Mouse (Mus musculus) lung, postnatal 0 days (tissue): ENCODE measurements around the gene Arfgap3. TPM values are rescaled to one million over a fixed set of nuclear protein-coding genes. Genes with fewer than 3 reads are reported as not detected.
"Not testable (repeated sequence)": the region's sequence is repeated elsewhere in the genome, so short reads cannot be mapped to it uniquely, and the experiment has no call there.

Source experiments
- ATAC-seq: fragments of 200-750 bp; cut with Nextera tagmentation; 2 replicates; pipeline ENCODE4 v1.8.0; 2017; ENCODE audit warnings: moderate library complexity
- DNase-seq: peaks from one replicate; pipeline ENCODE4 v3.0.0-alpha.2; 2016; ENCODE audit warnings: low spot score
- H3K27ac ChIP-seq: fragments of 300-500 bp; sonication (generic); 2 replicates; pipeline ENCODE4 v1.5.1; 2014; ENCODE audit warnings: antibody characterized with exemption, mild to moderate bottlenecking, low read length, mixed read lengths
- H3K27me3 ChIP-seq: fragments of 300-500 bp; sonication (generic); replicated peaks from 2 replicates; pipeline ENCODE4 v1.6.1; 2014; ENCODE audit warnings: low read length, mixed read lengths; ENCODE audit not compliant: insufficient read depth
- H3K36me3 ChIP-seq: fragments of 300-500 bp; sonication (generic); 2 replicates; pipeline ENCODE4 v1.6.1; 2014; ENCODE audit warnings: low read length, mixed read lengths; ENCODE audit not compliant: insufficient read depth
- H3K4me1 ChIP-seq: fragments of 300-500 bp; sonication (generic); 2 replicates; pipeline ENCODE4 v1.6.1; 2014; ENCODE audit warnings: antibody characterized with exemption, low read depth, low read length, mixed read lengths; ENCODE audit not compliant: insufficient read depth
- H3K4me2 ChIP-seq: fragments of 300-500 bp; sonication (generic); replicated peaks from 2 replicates; pipeline ENCODE4 v1.6.1; 2014; ENCODE audit warnings: low read depth, mild to moderate bottlenecking, low read length, moderate library complexity, mixed read lengths
- H3K4me3 ChIP-seq: fragments of 300-500 bp; sonication (generic); 2 replicates; pipeline ENCODE4 v1.5.1; 2014; ENCODE audit warnings: low read depth, low read length
- H3K9ac ChIP-seq: fragments of 300-500 bp; sonication (generic); replicated peaks from 2 replicates; pipeline ENCODE4 v1.6.1; 2014; ENCODE audit warnings: low read depth, mild to moderate bottlenecking
- H3K9me3 ChIP-seq: fragments of 300-500 bp; sonication (generic); 2 replicates; pipeline ENCODE4 v1.6.1; 2016; ENCODE audit warnings: low read length, mixed read lengths
- CTCF ChIP-seq: IDR thresholded peaks from 2 replicates; pipeline ENCODE4 v1.5.1; 2016; ENCODE audit warnings: antibody characterized with exemption, mild to moderate bottlenecking
- EP300 ChIP-seq: IDR thresholded peaks from 2 replicates; pipeline ENCODE4 v1.6.1; 2016; ENCODE audit warnings: antibody characterized with exemption, mild to moderate bottlenecking, control low read depth
- WGBS: fragments of 180-500 bp; shearing (Covaris S2); extraction: QIAGEN DNeasy Blood & Tissue Kit; methylation state at CpG from one replicate; pipeline ENCODE4 v1.1.7; 2014; 5-methylcytosine and 5-hydroxymethylcytosine counted together
- polyA plus RNA-seq: library from polyadenylated mRNA; unstranded; fragments of >200 nt; fragmentation: Nextera tagmentation; extraction: Ambion mirVana; gene quantifications from 2 replicates; pipeline ENCODE4 v1.2.1, GENCODE M21; 2015

The Arfgap3 gene
- polyA plus RNA-seq, 1 experiment from 2014 or later: 44.2 TPM

- TF ChIP-seq EP300 (no peak), CTCF (no peak)
- H3K9ac ChIP-seq: no peak overlapping the region
- ATAC-seq (no peak), DNase-seq (no peak)
- H3K4me2 ChIP-seq: no peak overlapping the region
- H3K27me3 ChIP-seq: no peaks in the 10 kb centered on the region
- H3K27ac ChIP-seq: no peak overlapping the region
- WGBS: 93% methylated on average over 5 of the region's 5 CpGs
- peaks cover 35% of the 10 kb centered on the region for H3K36me3 ChIP-seq
- H3K9me3 ChIP-seq: no peaks in the 10 kb centered on the region
- peaks cover 6% of the 10 kb centered on the region; the same call in 1 of the 2 replicates for H3K4me1 ChIP-seq
- no peak overlapping the region for H3K4me3 ChIP-seq
Observed at GRCm38 (mm10) chr15:83309878-83310277, 40.2 kb downstream of the Arfgap3 start.

DNA sequence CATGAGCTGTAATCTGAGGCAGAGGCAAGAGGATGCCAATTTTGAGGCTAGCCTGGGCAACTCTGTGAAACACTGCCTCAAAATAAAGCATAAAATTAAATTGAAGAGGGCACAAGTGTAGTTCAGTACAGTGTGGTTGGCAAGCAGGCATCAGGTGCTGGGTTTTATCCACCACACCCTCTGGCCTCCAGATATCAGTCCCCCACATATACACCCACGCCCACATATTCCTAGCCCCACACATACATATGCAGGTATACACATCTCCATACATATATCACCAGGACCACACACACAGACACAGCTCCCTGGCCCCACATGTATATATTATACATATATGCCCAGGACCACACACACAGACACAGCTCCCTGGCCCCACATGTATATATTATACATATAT is 41.3 kb downstream of the Arfgap3 start:
- not testable (repeated sequence) for DNase-seq, H3K9me3 ChIP-seq, H3K27me3 ChIP-seq, ATAC-seq, H3K4me3 ChIP-seq, H3K9ac ChIP-seq, H3K4me2 ChIP-seq, H3K27ac ChIP-seq
- Histone ChIP-seq H3K4me1 (peaks cover 11% of the 10 kb centered on the region; the same call in 1 of the 2 replicates), H3K36me3 (peaks cover 28% of the 10 kb centered on the region)
- WGBS: 90% methylated on average over 1 of the region's 1 CpGs

GRCm38 (mm10) chr15:83306181-83306580 is 43.9 kb downstream of the Arfgap3 start:
- peak overlapping the region; percentile 83 for H3K27ac ChIP-seq
- no peak for TF ChIP-seq CTCF

GRCm38 (mm10) chr15:83305192-83305921 is 44.7 kb downstream of the Arfgap3 start:
- 64% methylated on average over 12 of the region's 12 CpGs for WGBS
- DNase-seq: peak; percentile 64
- no peak overlapping the region for H3K4me3 ChIP-seq
- peaks cover 15% of the 10 kb centered on the region; the same call in 1 of the 2 replicates for H3K4me1 ChIP-seq
- 0 out of 2 replicates have a peak, but pooled peaks have one; percentile 4 for TF ChIP-seq CTCF
- TF ChIP-seq EP300: peak; percentile 58
- no peaks in the 10 kb centered on the region for H3K27me3 ChIP-seq
- 0 out of 2 replicates have a peak overlapping the region, but pooled peaks have one; percentile 3 for H3K9ac ChIP-seq
- peak overlapping the region; percentile 83 for H3K27ac ChIP-seq
- no peak overlapping the region for H3K4me2 ChIP-seq
- H3K9me3 ChIP-seq: no peaks in the 10 kb centered on the region
- H3K36me3 ChIP-seq: peaks cover 19% of the 10 kb centered on the region; the same call in 1 of the 2 replicates
- ATAC-seq: peak; percentile 84

More at GRCm38 (mm10) chr15:83306181-83306580, 43.9 kb downstream of the Arfgap3 start:
- ATAC-seq (no peak), DNase-seq (no peak)
- Histone ChIP-seq H3K27me3 (no peaks in the 10 kb centered on the region), H3K4me3 (no peak overlapping the region), H3K9ac (peak overlapping the region; percentile 3; the same call in 1 of the 2 replicates), H3K36me3 (peaks cover 19% of the 10 kb centered on the region; the same call in 1 of the 2 replicates), H3K4me1 (peaks cover 15% of the 10 kb centered on the region; the same call in 1 of the 2 replicates), H3K9me3 (no peaks in the 10 kb centered on the region), H3K4me2 (no peak overlapping the region)
- 85% methylated on average over 12 of the region's 12 CpGs for WGBS

DNA sequence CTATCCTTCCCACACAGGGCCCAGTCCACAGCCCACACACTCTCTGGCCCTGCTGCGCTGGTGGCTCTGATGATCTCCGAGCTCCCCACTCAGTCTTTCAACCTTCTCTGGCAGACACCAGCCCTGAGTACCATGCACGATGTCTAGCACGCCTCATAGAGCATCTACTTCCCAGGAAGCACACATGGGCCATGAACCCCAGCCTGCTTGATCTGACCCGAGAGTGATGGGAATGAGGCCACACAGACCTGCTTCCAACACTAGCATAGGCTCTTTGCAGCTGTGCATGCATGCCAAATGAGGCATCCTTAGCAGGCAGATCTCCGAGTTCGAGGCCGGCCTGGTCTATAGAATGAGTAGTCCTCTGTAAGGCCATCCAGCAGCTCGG is 45.2 kb downstream of the Arfgap3 start:
- H3K9ac ChIP-seq: no peak overlapping the region
- H3K9me3 ChIP-seq: no peaks in the 10 kb centered on the region
- peak overlapping the region; percentile 83 for H3K27ac ChIP-seq
- ATAC-seq (no peak), DNase-seq (no peak)
- no peak overlapping the region for H3K4me2 ChIP-seq
- peaks cover 19% of the 10 kb centered on the region; the same call in 1 of the 2 replicates for H3K36me3 ChIP-seq
- no peak overlapping the region for H3K4me3 ChIP-seq
- H3K4me1 ChIP-seq: peaks cover 17% of the 10 kb centered on the region; the same call in 1 of the 2 replicates
- WGBS: 85% methylated on average over 9 of the region's 9 CpGs
- H3K27me3 ChIP-seq: no peaks in the 10 kb centered on the region
- TF ChIP-seq EP300 (no peak), CTCF (no peak)

DNA sequence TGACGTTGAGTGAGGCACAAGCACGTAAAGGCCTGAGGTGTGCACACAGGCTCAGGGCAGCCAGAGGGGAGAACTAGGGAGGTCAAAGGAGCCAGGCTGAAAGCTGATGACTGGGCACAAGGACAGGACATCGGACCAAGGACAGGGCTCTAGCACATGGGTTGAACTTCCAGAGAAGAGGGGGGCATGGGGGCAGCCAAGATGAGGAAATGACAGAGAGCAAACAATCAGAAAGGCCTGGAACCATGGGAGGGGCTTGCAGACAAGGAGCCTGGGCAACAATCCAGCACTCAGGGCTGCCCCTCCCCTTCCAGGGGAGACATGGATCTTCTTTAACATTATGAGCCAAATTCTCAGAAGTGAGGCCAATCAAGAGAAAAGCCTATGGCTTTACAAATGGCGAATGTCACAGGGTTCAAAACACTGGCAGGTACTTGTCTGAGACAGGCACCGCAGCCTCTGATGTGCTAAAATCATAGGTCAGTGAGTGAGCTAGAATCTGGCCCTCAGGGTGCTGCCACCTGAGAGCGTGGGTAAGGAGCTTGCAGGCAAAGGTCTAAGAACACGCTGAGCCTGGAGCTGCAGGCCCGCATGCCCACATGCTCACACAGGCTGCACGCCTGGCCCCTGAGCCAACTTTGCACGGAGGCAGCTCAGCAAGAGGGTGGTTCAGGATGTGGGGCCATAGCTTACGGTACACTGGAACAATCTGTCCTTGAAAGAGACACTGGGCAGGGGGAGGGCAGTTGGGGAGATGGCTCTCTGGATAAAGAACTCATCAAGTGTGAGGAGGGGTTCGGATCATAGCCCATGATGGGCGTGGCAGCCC is 46.2 kb downstream of the Arfgap3 start:
- ATAC-seq (peak; percentile 65), DNase-seq (peak; percentile 88)
- no peak overlapping the region for H3K4me3 ChIP-seq
- no peak overlapping the region for H3K9ac ChIP-seq
- H3K36me3 ChIP-seq: peaks cover 19% of the 10 kb centered on the region; the same call in 1 of the 2 replicates
- peaks cover 17% of the 10 kb centered on the region; the same call in 1 of the 2 replicates for H3K4me1 ChIP-seq
- H3K9me3 ChIP-seq: no peaks in the 10 kb centered on the region
- H3K27ac ChIP-seq: peak overlapping the region; percentile 83
- TF ChIP-seq CTCF: no peak
- peak; percentile 87 for TF ChIP-seq EP300
- H3K27me3 ChIP-seq: no peaks in the 10 kb centered on the region
- H3K4me2 ChIP-seq: no peak overlapping the region
- 48% methylated on average over 13 of the region's 13 CpGs for WGBS
